Mouse (Mus musculus): ENCODE measurements around the gene Gm5089. TPM values are rescaled to one million over a fixed set of nuclear protein-coding genes. Genes with fewer than 3 reads are reported as not detected.

The Gm5089 gene
- total RNA-seq, 2 experiments from 2014 or later = not detected

DNA sequence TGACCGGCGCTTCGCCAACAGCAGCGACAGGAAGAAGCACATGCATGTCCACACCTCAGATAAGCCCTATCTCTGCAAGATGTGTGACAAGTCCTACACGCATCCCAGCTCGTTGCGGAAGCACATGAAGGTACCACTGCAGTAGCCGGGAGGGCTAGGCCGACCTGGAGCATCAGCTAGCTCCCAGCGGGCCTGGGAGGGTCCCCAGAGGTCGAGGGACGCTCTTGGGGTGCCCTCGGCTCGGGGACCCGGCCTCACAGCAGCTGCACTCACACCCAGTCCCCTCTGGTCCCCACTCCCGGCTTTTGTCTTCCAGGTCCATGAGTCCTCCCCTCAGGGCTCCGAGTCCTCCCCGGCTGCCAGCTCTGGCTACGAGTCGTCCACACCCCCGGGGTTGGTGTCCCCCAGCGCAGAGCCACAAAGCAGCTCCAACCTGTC is 27.7 kb upstream of the Gm5089 start:
- intact Hi-C loops (cut with DNase I) = no loop called here
- no peak for DNase-seq

DNA sequence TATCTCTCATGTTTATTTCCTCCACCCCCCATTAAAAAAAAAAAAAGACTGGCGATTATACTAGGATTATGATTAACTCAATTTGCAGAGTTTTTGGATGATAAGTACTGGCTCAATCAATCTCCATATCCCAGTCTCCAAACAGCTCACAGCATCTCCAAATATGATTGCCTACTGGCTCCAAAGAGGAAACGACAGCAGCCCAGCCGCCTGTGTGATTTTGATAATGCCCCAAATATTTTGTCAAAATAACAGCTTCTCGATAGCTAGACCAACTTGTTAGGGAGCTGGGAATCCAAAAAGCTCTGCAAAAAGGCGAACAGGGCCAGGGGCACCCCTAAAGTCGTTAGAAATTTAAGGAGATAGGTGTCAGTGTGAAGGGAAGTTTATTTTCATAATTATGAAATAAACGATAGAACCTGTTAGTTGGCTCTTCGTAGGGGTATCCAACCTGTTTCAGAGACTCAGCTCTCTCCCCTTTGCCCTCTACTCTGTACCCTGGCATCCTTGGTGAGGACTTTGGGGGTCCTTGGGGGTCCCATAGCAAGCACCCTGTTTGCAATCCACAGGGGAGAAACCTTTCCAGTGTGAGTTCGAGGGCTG is 27.2 kb upstream of the Gm5089 start:
- intact Hi-C loops (cut with DNase I) = no loop called here
- no peak for DNase-seq

- intact Hi-C loops (cut with DNase I) = no loop called here
- DNase-seq = no peak
These were observed 26.4 kb upstream of the Gm5089 start for GRCm38 (mm10) chr14:122477261-122477671.

DNA sequence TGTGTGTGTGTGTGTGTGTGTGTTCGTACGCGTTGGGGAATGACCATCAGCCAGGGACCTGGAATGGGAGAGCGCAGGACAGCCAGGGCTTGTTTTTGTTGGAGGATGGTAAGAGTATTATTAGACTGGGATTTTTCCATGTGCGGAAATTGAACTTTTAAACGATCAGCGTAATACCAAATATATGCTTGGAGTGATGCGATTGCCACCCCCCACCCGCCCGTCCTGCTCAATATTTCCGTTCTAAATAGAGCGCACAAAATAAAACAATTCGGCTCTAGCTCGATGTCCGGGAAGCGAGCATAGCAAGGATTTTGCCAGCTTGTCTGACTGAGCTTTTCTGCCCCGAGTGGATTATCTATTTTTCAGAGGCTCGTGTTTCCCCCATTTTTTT is 25.9 kb upstream of the Gm5089 start:
- intact Hi-C loops (cut with DNase I) = no loop called here

DNA sequence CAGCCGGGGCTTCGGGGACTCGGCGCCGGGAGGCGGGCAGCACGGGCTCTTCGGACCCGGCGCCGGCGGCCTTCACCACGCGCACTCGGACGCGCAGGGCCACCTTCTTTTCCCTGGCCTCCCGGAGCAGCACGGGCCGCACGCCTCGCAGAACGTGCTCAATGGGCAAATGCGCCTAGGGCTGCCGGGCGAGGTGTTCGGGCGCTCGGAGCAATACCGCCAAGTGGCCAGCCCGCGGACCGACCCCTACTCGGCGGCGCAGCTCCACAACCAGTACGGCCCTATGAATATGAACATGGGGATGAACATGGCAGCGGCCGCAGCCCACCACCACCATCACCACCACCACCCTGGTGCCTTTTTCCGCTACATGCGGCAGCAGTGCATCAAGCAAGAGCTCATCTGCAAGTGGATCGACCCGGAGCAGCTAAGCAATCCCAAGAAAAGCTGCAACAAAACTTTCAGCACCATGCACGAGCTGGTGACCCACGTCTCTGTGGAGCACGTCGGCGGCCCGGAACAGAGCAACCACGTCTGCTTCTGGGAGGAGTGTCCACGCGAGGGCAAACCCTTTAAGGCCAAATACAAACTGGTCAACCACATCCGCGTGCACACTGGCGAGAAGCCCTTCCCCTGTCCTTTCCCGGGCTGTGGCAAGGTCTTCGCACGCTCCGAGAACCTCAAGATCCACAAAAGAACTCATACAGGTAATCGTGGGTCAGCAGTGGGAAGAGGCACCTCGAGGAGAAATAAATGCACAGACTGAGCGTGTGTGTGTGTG is 25.3 kb upstream of the Gm5089 start:
- no peak for DNase-seq
- intact Hi-C loops (cut with DNase I) = no loop called here

More for the DNA sequence above, 25.9 kb upstream of the Gm5089 start:
- no peak for DNase-seq

GRCm38 (mm10) chr14:122475557-122476040 is 24.7 kb upstream of the Gm5089 start:
- DNase-seq = no peak
- intact Hi-C loops (cut with DNase I) = no loop called here

GRCm38 (mm10) chr14:122474891-122475556 is 24.1 kb upstream of the Gm5089 start, which contains the start of gene Zic2:
Gene Zic2 (plus strand): TSS chr14:122475435.
- intact Hi-C loops (cut with DNase I) = no loop called here
- DNase-seq = no peak

- intact Hi-C loops (cut with DNase I) = no loop called here
- DNase-seq = no peak
These were observed 23.4 kb upstream of the Gm5089 start for GRCm38 (mm10) chr14:122474041-122474890.

DNA sequence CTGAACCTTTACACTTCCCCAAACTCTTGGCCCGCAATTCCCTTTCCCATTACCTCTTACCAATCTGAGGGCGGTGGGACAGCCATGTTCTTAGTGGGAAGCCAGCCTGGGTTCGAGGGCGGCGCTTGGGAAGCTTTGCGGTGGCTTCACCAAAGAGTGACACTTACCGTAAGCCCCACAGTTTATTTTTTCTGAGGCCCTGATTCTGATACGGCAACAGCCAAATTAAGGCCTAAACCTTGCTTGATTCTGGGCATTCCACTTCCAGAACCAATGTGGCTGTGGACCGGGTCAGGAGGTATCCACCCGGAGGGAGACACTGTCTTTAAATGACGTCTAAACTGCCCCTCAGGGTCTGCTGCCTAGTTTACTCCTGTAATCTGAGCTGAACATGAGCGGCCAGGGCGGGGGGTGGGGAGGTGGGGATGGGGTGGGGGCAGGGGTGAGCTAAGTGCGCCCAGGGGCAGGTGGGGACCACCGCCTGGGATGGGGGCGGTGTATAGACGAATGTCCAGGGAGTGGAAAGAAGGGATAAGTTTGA is 22.4 kb upstream of the Gm5089 start:
- no peak for DNase-seq
- intact Hi-C loops (cut with DNase I) = no loop called here

GRCm38 (mm10) chr14:122472647-122473046 is 21.7 kb upstream of the Gm5089 start:
- DNase-seq = no peak
- intact Hi-C loops (cut with DNase I) = no loop called here

- intact Hi-C loops (cut with DNase I) = no loop called here
- DNase-seq = no peak
These were observed 21.2 kb upstream of the Gm5089 start for GRCm38 (mm10) chr14:122472161-122472560.

- intact Hi-C loops (cut with DNase I) = no loop called here
- DNase-seq = no peak
These were observed 20.7 kb upstream of the Gm5089 start for GRCm38 (mm10) chr14:122471449-122472085.

- intact Hi-C loops (cut with DNase I) = loop anchor here (5.0 kb wide), 1 partner anchor 242 kb away; no protein-coding TSS in a partner anchor
- no peak for DNase-seq
These were observed 18.2 kb upstream of the Gm5089 start for GRCm38 (mm10) chr14:122468971-122469755.

- intact Hi-C loops (cut with DNase I) = loop anchor here (5.0 kb wide), 1 partner anchor 241 kb away; no protein-coding TSS in a partner anchor
These were observed 17.3 kb upstream of the Gm5089 start for GRCm38 (mm10) chr14:122467926-122468841.

GRCm38 (mm10) chr14:122466756-122467362 is 15.9 kb upstream of the Gm5089 start:
- intact Hi-C loops (cut with DNase I) = loop anchor here (5.0 kb wide), 1 partner anchor 240 kb away; no protein-coding TSS in a partner anchor
- no peak for DNase-seq

More at GRCm38 (mm10) chr14:122467926-122468841, 17.3 kb upstream of the Gm5089 start:
- DNase-seq = no peak

GRCm38 (mm10) chr14:122465931-122466490 is 15.1 kb upstream of the Gm5089 start:
- intact Hi-C loops (cut with DNase I) = loop anchor here (5.0 kb wide), 1 partner anchor 239 kb away; no protein-coding TSS in a partner anchor
- no peak for DNase-seq
